Mouse (Mus musculus) lung, adult 18-20 months (tissue): ENCODE results near the gene Slc7a3.
"Not testable (repeated sequence)": the region's sequence is repeated elsewhere in the genome, so short reads cannot be mapped to it uniquely, and the experiment has no call there.

Experiments
- DNase-seq, 2 experiments: peaks; one replicate each; pipeline ENCODE4 v3.0.0; 2022; ENCODE audit warnings: mixed read lengths in 2 of 2

Gene Slc7a3

DNA sequence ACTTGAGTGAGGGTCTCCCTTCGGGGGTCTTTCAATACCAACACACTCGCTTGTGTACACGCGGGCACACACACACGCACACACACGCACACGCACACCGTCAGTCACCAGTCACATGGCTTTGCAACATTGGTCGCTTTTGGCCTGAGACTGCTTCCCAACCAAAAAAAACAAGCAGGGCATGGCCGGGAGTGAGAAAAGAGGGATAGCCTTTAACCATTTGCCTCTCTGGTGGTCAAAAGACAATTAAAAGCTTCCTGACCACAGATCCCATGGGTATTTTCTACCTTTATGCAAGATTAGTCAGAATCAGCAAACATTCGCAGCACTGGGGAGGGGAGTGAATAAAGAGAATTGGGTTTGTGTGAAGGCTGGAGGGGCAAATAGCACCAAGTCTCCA, at the start of gene Slc7a3:
Gene Slc7a3 (minus strand): TSS at position 101 of the 400 bp plus-strand sequence.
- no peak for DNase-seq

DNA sequence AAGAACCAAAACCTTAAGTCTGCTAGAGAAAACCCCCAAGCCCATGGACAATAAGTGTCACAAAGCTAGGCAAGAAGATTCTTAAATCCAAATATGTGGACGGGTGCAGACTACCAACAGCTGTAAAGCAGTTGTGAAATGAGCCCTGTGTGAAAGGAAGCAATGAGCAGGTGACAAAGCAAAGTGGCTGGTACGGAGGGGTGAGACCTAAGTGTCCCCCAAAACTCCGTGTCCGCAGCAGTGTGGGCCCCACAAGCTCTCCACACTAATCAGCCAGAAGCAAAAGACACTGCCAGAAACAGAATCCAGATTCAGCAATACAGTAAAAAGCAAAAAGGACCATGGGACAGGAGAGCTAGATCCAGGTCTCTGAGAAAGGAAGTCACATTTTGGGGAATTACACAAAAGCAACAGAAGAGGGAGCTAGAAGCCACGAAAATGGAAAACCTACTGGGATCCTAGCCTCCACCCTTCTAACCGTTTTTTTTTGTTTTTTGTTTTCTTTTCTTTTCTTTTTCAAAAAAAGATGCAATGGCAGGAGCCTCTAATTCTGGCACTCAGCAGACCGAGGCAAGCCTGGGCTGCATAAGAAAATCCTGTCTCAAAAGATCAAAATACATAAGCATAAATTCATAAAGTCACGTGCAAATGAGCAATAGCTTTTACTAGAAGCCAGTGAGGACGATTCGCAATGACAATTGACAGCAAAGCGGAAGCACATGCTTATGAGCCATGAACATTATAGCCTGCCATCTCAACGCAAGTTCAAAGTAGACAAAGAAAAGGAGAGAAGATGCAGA, 46.4 kb upstream of the Slc7a3 start:
- no peak for DNase-seq

DNA sequence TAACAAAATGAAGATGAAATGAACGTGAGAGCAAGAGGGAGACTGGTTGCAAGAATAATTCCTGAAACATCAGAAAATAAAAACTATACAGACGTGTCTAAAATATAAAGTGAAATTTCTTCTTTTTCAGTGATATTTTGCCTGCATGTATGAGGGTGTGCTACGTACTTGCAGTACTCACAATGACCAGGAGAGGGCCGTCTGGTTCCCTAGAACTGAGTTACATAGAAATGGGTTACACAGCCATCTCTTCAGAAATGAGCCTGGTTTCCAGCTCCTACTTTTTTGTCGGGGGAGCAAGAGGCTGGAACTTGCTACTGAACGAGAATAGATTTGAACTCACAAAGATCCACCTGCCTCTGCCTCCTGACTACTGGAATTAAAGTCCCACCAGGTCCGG, 45.2 kb upstream of the Slc7a3 start:
- peak; percentile 48 to 54 for DNase-seq

DNA sequence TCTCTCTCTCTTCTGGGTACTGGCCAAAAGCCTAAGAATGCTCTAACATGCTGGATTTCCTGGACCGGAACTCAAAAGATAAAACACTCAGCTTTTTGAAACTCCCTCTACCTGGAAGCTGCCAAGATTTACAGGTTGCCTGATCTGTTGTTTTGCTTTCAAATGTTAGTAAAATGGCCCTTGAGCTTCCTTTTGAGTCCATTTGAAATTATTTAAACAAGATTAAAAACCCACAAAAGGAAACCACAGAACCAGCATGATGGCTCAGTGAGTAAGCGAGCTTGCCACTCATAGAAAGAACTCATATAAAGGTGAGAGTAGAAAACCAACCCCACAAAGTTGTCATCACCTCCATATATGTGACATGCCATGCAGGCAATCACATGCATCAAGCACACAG, 42.7 kb upstream of the Slc7a3 start:
- no peak for DNase-seq

DNA sequence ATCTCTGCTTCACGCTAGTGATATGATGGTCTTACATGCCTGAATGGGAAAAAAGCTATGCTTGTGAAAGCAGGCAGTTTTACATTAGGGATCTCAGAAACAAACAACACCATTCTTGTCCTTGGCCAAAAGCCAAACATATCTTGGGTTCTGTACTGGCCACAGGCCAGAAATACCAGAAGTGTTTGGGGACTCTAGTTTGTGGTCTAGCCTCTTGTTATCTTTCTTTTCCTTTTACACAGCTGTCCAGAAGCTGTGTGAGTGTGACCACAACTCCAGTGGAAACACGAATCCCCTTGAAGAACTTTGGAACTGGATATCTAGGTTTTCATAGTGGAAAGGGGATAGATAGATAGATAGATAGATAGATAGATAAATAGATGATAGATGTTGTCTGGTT, 41.2 kb upstream of the Slc7a3 start:
- DNase-seq, result no peak

DNA sequence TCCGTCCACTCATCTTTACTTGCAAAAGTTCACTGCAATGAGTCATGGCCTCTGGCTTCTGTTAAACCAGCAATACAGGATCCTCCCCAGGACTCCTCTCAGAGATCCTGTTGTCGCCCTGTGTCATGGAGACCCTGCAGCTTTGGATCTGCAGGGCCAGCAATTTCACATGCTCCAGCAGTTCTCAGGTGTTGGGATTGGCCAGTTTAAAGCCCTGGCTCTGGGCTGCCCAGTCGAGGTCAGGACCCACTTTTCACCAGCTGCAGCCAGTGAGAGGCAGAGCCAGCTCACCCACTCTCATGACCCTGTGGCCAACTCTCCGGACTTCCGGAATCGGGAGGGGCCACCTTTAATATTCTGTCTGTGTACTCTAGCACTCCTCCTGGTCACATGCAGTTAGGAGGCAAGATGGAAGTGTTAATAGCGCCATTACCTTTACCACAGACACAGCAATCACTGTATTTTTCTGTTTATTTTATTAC, 40.7 kb upstream of the Slc7a3 start:
- DNase-seq, result peak; percentile 12 to 27

DNA sequence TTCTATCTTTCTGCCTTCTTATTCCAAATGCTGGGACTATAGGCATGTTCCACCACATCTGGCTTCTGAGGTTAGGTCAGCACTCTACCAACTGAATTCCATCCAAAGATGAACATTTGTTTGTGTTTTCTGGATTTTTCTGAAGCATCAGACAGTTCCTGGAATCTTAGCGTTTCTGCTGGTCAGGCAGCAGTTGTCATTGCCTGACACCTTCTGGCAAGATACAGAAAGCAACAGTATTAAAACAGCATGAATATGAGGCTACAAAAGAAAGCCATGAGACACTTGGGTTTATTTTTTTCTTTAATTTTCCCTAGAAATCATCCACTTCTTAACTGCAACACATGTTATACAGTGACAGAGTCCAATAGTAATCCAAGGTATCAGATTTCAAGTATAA, 34.7 kb upstream of the Slc7a3 start:
- no peak for DNase-seq

DNA sequence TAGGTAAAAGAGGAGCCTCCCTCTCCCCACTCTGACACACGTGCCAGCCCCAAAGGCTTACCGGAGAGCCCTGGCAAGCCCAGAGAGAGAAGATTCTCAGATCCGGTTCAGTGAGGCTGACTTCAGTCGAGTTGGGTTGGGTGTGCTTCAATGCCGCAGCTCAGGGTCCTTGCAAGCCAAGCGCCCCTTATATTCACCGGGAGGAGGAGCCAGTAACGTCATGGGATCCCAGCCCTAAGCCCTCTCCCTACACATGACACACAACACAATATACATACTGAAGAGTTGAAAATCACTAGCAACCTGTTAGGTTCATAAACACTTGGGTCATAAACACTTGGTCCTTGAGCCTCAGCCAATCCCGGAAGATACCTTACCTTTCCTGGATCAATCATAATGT, 609 bp downstream of the Slc7a3 start:
- DNase-seq, result not testable (repeated sequence)

DNA sequence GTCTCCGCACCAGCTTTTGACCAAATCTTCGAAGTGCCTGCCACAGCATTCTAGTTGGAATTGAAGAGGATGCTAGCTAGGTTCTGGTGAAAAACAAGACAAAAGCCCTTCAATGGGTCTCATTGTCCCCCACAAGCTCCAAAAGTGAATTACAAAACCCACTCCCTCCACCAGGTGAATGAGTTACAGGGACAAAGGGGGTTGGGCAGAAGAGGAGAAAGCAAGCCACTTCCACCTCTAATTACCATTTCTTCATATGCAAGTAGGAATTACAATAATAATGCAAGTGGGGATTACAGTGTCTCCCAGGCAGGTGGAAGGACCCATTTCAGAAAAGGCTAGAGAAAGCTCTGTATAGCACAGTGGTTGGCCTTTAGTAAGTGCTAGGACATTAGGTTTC, 1.6 kb downstream of the Slc7a3 start:
- no peak for DNase-seq

DNA sequence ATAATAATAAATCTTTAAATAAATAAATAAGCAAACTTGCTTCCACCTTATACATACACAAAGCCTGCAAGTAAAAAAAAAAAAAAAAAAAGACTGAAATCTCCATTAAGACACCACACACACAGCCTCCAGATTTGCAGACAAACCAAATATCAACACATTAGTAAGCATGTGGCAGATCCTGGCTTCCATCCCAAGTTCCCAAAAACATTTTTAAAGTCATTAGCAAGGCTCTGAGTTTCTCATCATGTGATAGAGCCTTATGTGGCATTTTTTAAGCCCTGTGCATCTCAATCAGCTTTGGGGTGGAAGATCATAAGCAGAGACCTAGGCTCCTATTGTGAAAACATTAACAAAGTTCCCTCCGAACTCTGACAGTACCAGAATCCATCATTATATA, 20.6 kb downstream of the Slc7a3 start:
- no peak for DNase-seq

DNA sequence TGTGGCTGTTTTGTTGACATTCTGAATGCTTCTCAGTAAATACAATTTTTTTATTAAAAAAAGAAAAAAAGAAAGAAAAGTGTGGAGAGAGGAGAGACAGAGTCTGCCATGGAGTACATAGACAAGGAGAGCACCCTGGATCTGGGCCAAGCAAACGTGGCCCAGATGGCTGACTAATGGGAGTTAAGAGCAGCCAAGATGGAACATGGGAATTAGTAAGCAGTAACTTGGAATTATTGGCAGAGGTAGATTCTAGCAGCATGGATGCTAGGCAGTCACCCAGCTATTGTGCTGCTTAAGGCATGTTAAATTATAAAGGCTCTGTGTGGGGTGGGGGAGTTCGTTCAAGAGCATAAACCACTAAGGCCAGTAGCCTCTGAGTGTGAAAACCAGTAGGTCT, 22.3 kb downstream of the Slc7a3 start:
- no peak for DNase-seq

DNA sequence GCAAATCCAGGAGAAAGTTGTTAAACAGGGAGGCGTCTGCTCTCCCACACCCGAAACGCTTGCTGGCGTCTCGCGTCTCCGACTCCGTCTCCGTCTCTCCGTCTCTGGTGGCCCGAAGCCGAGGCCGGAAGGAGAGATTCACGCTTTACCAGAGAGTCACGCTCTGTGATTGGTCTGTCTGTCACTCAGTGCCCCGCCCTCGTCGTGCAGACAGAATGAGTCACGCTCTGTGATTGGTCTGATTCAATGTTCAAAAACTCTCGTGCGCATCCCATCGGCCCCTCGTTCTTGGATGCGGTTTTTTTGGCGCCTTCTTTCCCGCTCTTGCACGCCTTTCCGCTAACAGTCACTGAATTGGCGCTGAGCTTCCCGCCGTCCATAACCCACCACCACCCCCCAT, 26.3 kb downstream of the Slc7a3 start, which contains the start of gene Tex11:
Gene Tex11 (minus strand): TSS at position 127 of the 400 bp plus-strand sequence.
- DNase-seq, result no peak
